Mouse (Mus musculus) thymus, adult 2 months (tissue): ENCODE results near the gene Gm13275.
A peak's percentile ranks its signal among the peaks of the same experiment; 100 is the strongest.
"Not testable (repeated sequence)": the region's sequence is repeated elsewhere in the genome, so short reads cannot be mapped to it uniquely, and the experiment has no call there.

Experiments
- CTCF ChIP-seq: fragments of 200-500 bp; IDR thresholded peaks from 2 replicates; pipeline ENCODE4 v1.5.1; 2012; ENCODE audit warnings: mild to moderate bottlenecking, control low read depth, low read length, moderate library complexity, borderline replicate concordance; ENCODE audit not compliant: control insufficient read depth, poor library complexity, insufficient read depth; ENCODE audit errors: extremely low read depth
- POLR2A ChIP-seq: fragments of 200-500 bp; IDR thresholded peaks from 2 replicates; pipeline ENCODE4 v1.6.1; 2012; ENCODE audit warnings: mild to moderate bottlenecking, low read length, control low read depth, moderate library complexity; ENCODE audit not compliant: control insufficient read depth, poor library complexity, insufficient read depth; ENCODE audit errors: extremely low read depth

DNA sequence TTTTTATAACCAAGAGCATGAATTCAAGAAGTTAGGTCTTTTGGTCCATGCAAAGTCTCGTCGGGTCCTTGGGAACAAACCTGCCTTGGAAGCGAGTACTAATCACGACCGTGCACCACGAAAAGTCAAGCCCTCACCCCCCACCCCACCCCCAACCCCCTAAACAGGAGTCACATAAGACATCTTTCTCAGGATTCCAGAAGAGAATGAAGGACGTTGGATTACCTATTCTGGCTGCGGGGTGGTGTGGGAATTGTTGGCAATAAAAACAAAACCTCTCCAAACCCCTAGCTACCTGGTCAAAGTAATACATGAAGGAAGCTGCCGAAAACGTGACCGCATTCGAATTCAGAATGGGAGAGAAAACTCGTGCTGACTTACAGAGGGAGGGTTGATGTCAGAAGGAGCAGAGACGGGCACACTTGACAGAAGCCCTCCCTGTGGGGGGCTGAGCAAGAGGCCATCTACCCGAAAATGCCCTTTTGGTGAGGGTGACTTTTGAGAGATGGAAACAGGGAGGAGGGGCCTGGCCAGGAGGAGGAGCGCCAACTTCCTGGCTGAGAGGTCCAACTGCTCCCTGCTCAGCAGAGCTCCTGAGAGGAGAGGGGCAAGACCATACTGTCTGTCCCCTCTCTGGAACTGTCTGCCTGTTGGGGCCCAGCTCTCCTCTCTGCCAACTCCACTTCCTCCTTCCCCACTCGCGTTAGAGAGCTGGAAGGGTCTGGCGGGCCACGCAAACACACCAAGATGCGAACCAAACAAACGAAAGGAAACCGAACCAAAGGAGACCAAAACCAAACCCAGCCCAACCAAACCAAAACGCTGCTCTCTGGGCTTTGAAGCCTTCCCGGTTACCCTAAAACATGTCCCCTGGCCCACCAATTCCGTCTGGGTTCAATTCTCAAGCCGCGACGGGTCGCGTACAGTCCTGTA, 37.4 kb upstream of the Gm13275 start:
- not testable (repeated sequence) for TF ChIP-seq CTCF
- TF ChIP-seq POLR2A: peak; percentile 14; the same call in 1 of the 2 replicates
